In the genomic region with DNA sequence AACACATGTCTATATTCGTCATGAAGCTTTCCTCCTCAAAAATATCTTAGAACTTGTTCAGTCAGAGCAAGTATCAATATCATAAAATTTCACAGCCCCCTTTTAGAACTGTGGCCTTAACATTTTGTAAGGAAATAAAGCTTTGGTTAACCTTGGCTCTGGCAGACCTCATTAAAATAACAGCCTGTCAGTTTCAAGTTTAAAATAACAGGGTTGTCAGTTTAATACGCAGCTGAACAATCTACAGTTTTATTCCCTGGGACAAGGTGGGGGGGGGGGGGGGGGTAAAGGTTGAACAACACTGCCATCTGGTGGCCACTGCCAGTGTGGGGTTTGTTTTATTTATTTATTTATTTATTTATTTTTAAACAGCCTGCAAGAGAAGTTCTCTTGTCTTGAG, we compare ENCODE assay signal across 8 mouse cellular contexts.
A peak's percentile ranks its signal among the peaks of the same experiment; 100 is the strongest.
DNase-seq lines count a peak whose midpoint lies in the region; ATAC-seq and TF ChIP-seq lines count a peak whose summit lies in the region.

No protein-coding gene starts in this region.

- ATAC-seq in embryonic facial prominence, embryonic 15.5 days (ENCODE audit: insufficient number of reproducible peaks, low FRiP score, low TSS enrichment, low read depth), result peak; percentile 43; the same call in 1 of the 2 replicates
- ATAC-seq in limb, embryonic 13.5 days (ENCODE audit: low FRiP score, low read depth), result peak; percentile 79

- peak; percentile 21 to 45 for DNase-seq in heart, adult 2 months
- DNase-seq in heart, embryonic 10.5 days (ENCODE audit: low spot score), result no peak
- peak; percentile 20 for DNase-seq in urinary bladder, postnatal 14 days (ENCODE audit: low spot score)
- no peak for DNase-seq in urinary bladder, adult 2 months (ENCODE audit: low spot score)
- peak; percentile 62 for DNase-seq in yolk sac, embryonic 10.5 days (ENCODE audit: low spot score)
- no peak for DNase-seq in ovary, postnatal 10 days (ENCODE audit: low spot score)

- intact Hi-C loops in heart, adult 2 months (cut with DNase I), result loop anchor here (5.0 to 10.0 kb wide), 3 partner anchors 56 to 1374 kb away; no protein-coding TSS in a partner anchor

- no peaks in the 10 kb centered on the region for H3K36me3 ChIP-seq in heart, adult 2 months (ENCODE audit: control insufficient read depth, insufficient read depth, low read length)
- H3K36me3 ChIP-seq in heart, embryonic 10.5 days, result no peaks in the 10 kb centered on the region
- H3K36me3 ChIP-seq in embryonic facial prominence, embryonic 15.5 days, result no peaks in the 10 kb centered on the region
- no peaks in the 10 kb centered on the region for H3K36me3 ChIP-seq in limb, embryonic 13.5 days

- H3K4me1 ChIP-seq in heart, adult 2 months (ENCODE audit: control insufficient read depth, insufficient read depth, low read length), result no peaks in the 10 kb centered on the region
- no peaks in the 10 kb centered on the region for H3K4me1 ChIP-seq in heart, embryonic 10.5 days
- no peaks in the 10 kb centered on the region for H3K4me1 ChIP-seq in embryonic facial prominence, embryonic 15.5 days
- peaks cover 15% of the 10 kb centered on the region for H3K4me1 ChIP-seq in limb, embryonic 13.5 days

- no peak overlapping the region for H3K9ac ChIP-seq in heart, adult 2 months (ENCODE audit: low read depth, low read length)
- H3K9ac ChIP-seq in embryonic facial prominence, embryonic 15.5 days, result no peak overlapping the region
- no peak overlapping the region for H3K9ac ChIP-seq in limb, embryonic 13.5 days

- TF ChIP-seq CTCF in heart, adult 2 months (IDR thresholded peaks at IDR 0.05), result peak; percentile 72

- TF ChIP-seq POLR2A in heart, adult 2 months (IDR thresholded peaks at IDR 0.05; ENCODE audit: insufficient read depth, low read depth, low read length), result no peak

- H3K27me3 ChIP-seq in heart, adult 2 months (ENCODE audit: control insufficient read depth, insufficient read depth, low read length), result no peaks in the 10 kb centered on the region
- peaks cover 66% of the 10 kb centered on the region for H3K27me3 ChIP-seq in heart, embryonic 10.5 days (ENCODE audit: insufficient read depth, poor library complexity, severe bottlenecking)
- no peaks in the 10 kb centered on the region for H3K27me3 ChIP-seq in embryonic facial prominence, embryonic 15.5 days
- no peaks in the 10 kb centered on the region; the same call in 1 of the 2 replicates for H3K27me3 ChIP-seq in limb, embryonic 13.5 days

- no peak overlapping the region for H3K4me2 ChIP-seq in embryonic facial prominence, embryonic 15.5 days (replicated peaks)
- no peak overlapping the region for H3K4me2 ChIP-seq in limb, embryonic 13.5 days (replicated peaks)

- 20% methylated on average over 2 of the region's 2 CpGs for WGBS in heart, adult 2 months
- 45% methylated on average over 2 of the region's 2 CpGs for WGBS in heart, embryonic 10.5 days
- WGBS in embryonic facial prominence, embryonic 15.5 days, result 3% methylated on average over 2 of the region's 2 CpGs
- WGBS in limb, embryonic 13.5 days, result 5% methylated on average over 2 of the region's 2 CpGs

- no peak for TF ChIP-seq EP300 in heart, adult 2 months (IDR thresholded peaks at IDR 0.05; ENCODE audit: insufficient read depth, low read depth, low read length)

- no peaks in the 10 kb centered on the region for H3K79me2 ChIP-seq in heart, adult 2 months (replicated peaks; ENCODE audit: control insufficient read depth, insufficient read depth, low read length)

- no peak overlapping the region for H3K4me3 ChIP-seq in heart, adult 2 months
- no peak overlapping the region for H3K4me3 ChIP-seq in heart, embryonic 10.5 days
- H3K4me3 ChIP-seq in embryonic facial prominence, embryonic 15.5 days (replicated peaks), result no peak overlapping the region
- H3K4me3 ChIP-seq in limb, embryonic 13.5 days, result no peak overlapping the region

- no peaks in the 10 kb centered on the region for H3K9me3 ChIP-seq in heart, embryonic 10.5 days
- H3K9me3 ChIP-seq in embryonic facial prominence, embryonic 15.5 days (replicated peaks), result no peaks in the 10 kb centered on the region
- H3K9me3 ChIP-seq in limb, embryonic 13.5 days, result no peaks in the 10 kb centered on the region

- H3K27ac ChIP-seq in heart, adult 2 months, result no peak overlapping the region
- H3K27ac ChIP-seq in heart, embryonic 10.5 days, result no peak overlapping the region
- no peak overlapping the region for H3K27ac ChIP-seq in embryonic facial prominence, embryonic 15.5 days (replicated peaks)
- H3K27ac ChIP-seq in limb, embryonic 13.5 days, result no peak overlapping the region

Comparison
In these comparisons a context has a peak if more than half of its experiments do, and no peak if none do; other contexts are left out.
1. DNase-seq: peak in heart, adult 2 months (2 of 2), urinary bladder, postnatal 14 days (single experiment) and yolk sac, embryonic 10.5 days (single experiment); none in heart, embryonic 10.5 days (single experiment), urinary bladder, adult 2 months (single experiment) and ovary, postnatal 10 days (single experiment).